Mouse (Mus musculus) heart, postnatal 0 days (tissue): ENCODE measurements around the gene Gtpbp4. TPM values are rescaled to one million over a fixed set of nuclear protein-coding genes. Genes with fewer than 3 reads are reported as not detected.

ENCODE experiments used
- ATAC-seq: fragments of 200-750 bp; cut with Nextera tagmentation; 2 replicates; pipeline ENCODE4 v1.8.0; 2017; ENCODE audit warnings: low read depth, moderate number of reproducible peaks, moderate library complexity; ENCODE audit not compliant: insufficient read depth
- DNase-seq: peaks from one replicate; pipeline ENCODE4 v3.0.0-alpha.2; 2016; ENCODE audit warnings: low spot score
- H3K27ac ChIP-seq: fragments of 300-500 bp; sonication (generic); 2 replicates; pipeline ENCODE4 v1.5.1; 2014; ENCODE audit warnings: low read depth, mild to moderate bottlenecking
- H3K27me3 ChIP-seq: fragments of 300-500 bp; sonication (generic); 2 replicates; pipeline ENCODE4 v1.6.1; 2014; ENCODE audit warnings: low read length, mixed read lengths; ENCODE audit not compliant: control insufficient read depth, insufficient read depth
- H3K36me3 ChIP-seq: fragments of 300-500 bp; sonication (generic); replicated peaks from 2 replicates; pipeline ENCODE4 v1.6.1; 2014; ENCODE audit warnings: low read length, mixed read lengths; ENCODE audit not compliant: control insufficient read depth, insufficient read depth
- H3K4me1 ChIP-seq: fragments of 300-500 bp; sonication (generic); 2 replicates; pipeline ENCODE4 v1.6.1; 2014; ENCODE audit warnings: antibody characterized with exemption; ENCODE audit not compliant: control insufficient read depth, insufficient read depth
- H3K4me2 ChIP-seq: fragments of 300-500 bp; sonication (generic); 2 replicates; pipeline ENCODE4 v1.6.1; 2014; ENCODE audit warnings: low read depth, mild to moderate bottlenecking, low read length, moderate library complexity
- H3K4me3 ChIP-seq: fragments of 300-500 bp; sonication (generic); 2 replicates; pipeline ENCODE4 v1.5.1; 2014; ENCODE audit warnings: low read depth, low read length
- H3K9ac ChIP-seq: fragments of 300-500 bp; sonication (generic); replicated peaks from 2 replicates; pipeline ENCODE4 v1.6.1; 2014; ENCODE audit warnings: low read depth, low read length, mixed read lengths
- H3K9me3 ChIP-seq: fragments of 300-500 bp; sonication (generic); replicated peaks from 2 replicates; pipeline ENCODE4 v1.6.1; 2016; ENCODE audit warnings: low read length; ENCODE audit not compliant: control insufficient read depth
- CTCF ChIP-seq: IDR thresholded peaks from 2 replicates; pipeline ENCODE4 v1.5.1; 2016; ENCODE audit warnings: antibody characterized with exemption, control low read depth, low read depth
- EP300 ChIP-seq: IDR thresholded peaks from 2 replicates; pipeline ENCODE4 v1.6.1; 2016; ENCODE audit warnings: antibody characterized with exemption, low read depth
- whole genome bisulfite sequencing: fragments of 180-500 bp; shearing (Covaris S2); extraction: QIAGEN DNeasy Blood & Tissue Kit; methylation state at CpG from one replicate; pipeline ENCODE4 v1.1.7; 2014; 5-methylcytosine and 5-hydroxymethylcytosine counted together
- polyA plus RNA-seq: library from polyadenylated mRNA; unstranded; fragments of >200 nt; fragmentation: Nextera tagmentation; extraction: Ambion mirVana; gene quantifications from 2 replicates; pipeline ENCODE4 v1.2.1, GENCODE M21; 2015
- total RNA-seq: library from RNA; depleted of rRNA; stranded (reverse); fragments of >200 nt; gene quantifications from 2 replicates; pipeline ENCODE4 v1.2.3, GENCODE M21; 2014; ENCODE audit warnings: low replicate concordance

Gtpbp4 gene
- total and polyA plus RNA-seq, 2 experiments from 2014 or later = 4.2 to 42.5 TPM

- no peaks in the 10 kb centered on the region for H3K27me3 ChIP-seq
- WGBS = 68% methylated on average over 4 of the region's 4 CpGs
- H3K36me3 ChIP-seq = no peaks in the 10 kb centered on the region
- H3K4me2 ChIP-seq = no peak overlapping the region
- H3K4me1 ChIP-seq = no peaks in the 10 kb centered on the region
- no peak for TF ChIP-seq CTCF
- TF ChIP-seq EP300 = no peak
- DNase-seq (no peak), ATAC-seq (no peak)
- H3K27ac ChIP-seq = no peak overlapping the region
- no peak overlapping the region for H3K9ac ChIP-seq
- H3K9me3 ChIP-seq = no peaks in the 10 kb centered on the region
- no peak overlapping the region for H3K4me3 ChIP-seq
Measured at GRCm38 (mm10) chr13:9030364-9030763, 34.5 kb upstream of the Gtpbp4 start.

GRCm38 (mm10) chr13:9027251-9027650 lies 31.4 kb upstream of the Gtpbp4 start:
- Histone ChIP-seq H3K36me3 (no peaks in the 10 kb centered on the region), H3K4me1 (no peaks in the 10 kb centered on the region), H3K27me3 (no peaks in the 10 kb centered on the region), H3K9ac (no peak overlapping the region), H3K27ac (no peak overlapping the region), H3K4me2 (no peak overlapping the region), H3K4me3 (no peak overlapping the region), H3K9me3 (no peaks in the 10 kb centered on the region)
- DNase-seq (peak; percentile 13), ATAC-seq (no peak)
- 29% methylated on average over 1 of the region's 1 CpGs for WGBS
- TF ChIP-seq EP300 = no peak
- TF ChIP-seq CTCF = no peak

DNA sequence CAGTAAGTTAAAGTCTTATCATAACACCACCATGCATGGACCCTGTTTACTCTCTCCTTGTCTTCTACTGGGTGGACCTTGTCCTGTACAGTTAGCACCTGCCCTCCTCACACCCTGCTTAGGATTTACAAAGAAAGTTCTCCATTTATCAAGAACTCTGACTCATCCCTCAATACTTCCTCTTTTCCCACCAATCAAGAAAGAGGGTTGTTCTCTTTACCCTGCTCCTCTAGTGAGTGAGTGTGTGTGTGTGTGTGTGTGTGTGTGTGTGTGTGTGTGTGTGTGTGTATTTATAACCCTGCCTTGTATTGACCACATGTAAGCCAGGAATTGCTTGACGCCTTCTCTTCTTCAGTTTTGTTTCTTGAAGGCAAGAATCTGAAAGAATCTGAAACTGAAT lies 26.7 kb upstream of the Gtpbp4 start:
- H3K9ac ChIP-seq = no peak overlapping the region
- no peaks in the 10 kb centered on the region for H3K9me3 ChIP-seq
- WGBS = 77% methylated on average over 1 of the region's 1 CpGs
- no peak overlapping the region for H3K4me3 ChIP-seq
- ATAC-seq (no peak), DNase-seq (no peak)
- H3K4me1 ChIP-seq = no peaks in the 10 kb centered on the region
- H3K27ac ChIP-seq = no peak overlapping the region
- H3K4me2 ChIP-seq = no peak overlapping the region
- no peaks in the 10 kb centered on the region for H3K27me3 ChIP-seq
- no peaks in the 10 kb centered on the region for H3K36me3 ChIP-seq
- no peak for TF ChIP-seq EP300
- TF ChIP-seq CTCF = no peak

DNA sequence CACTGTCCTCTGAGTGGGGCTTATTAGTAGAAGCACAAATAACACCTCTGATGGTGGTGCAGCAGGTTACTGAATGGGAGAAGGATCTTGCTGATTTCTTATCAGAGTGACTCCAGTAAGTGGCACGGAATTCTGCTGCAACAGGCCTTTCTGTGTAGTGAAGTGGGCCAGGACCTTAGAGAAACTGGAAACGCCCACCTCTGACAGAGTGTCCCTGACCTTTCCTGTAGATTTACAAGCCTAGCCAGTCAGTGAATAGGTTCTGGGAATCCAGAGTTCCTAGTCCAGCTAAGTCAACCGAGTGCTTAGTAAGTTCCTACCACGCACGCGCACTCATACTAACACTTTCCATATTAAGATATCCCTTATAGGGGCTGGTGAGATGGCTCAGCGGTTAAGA lies 25.7 kb upstream of the Gtpbp4 start:
- no peak for TF ChIP-seq EP300
- no peak for TF ChIP-seq CTCF
- 79% methylated on average over 7 of the region's 7 CpGs for WGBS
- H3K4me3 ChIP-seq = no peak overlapping the region
- no peak overlapping the region for H3K9ac ChIP-seq
- no peaks in the 10 kb centered on the region for H3K9me3 ChIP-seq
- ATAC-seq (no peak), DNase-seq (no peak)
- H3K4me1 ChIP-seq = no peaks in the 10 kb centered on the region
- H3K27me3 ChIP-seq = no peaks in the 10 kb centered on the region
- no peaks in the 10 kb centered on the region for H3K36me3 ChIP-seq
- H3K27ac ChIP-seq = no peak overlapping the region
- no peak overlapping the region for H3K4me2 ChIP-seq

GRCm38 (mm10) chr13:9019713-9020112 lies 23.8 kb upstream of the Gtpbp4 start:
- WGBS = 63% methylated on average over 4 of the region's 4 CpGs
- TF ChIP-seq EP300 (no peak), CTCF (no peak)
- DNase-seq = no peak

GRCm38 (mm10) chr13:9018974-9019587 lies 23.2 kb upstream of the Gtpbp4 start:
- no peak for TF ChIP-seq EP300
- no peak for TF ChIP-seq CTCF
- Histone ChIP-seq H3K4me1 (no peaks in the 10 kb centered on the region), H3K4me3 (no peak overlapping the region), H3K9ac (no peak overlapping the region), H3K9me3 (no peaks in the 10 kb centered on the region), H3K36me3 (no peaks in the 10 kb centered on the region), H3K27ac (no peak overlapping the region), H3K27me3 (no peaks in the 10 kb centered on the region), H3K4me2 (no peak overlapping the region)
- no peak for ATAC-seq
- 65% methylated on average over 2 of the region's 2 CpGs for WGBS
- DNase-seq = no peak

More at GRCm38 (mm10) chr13:9019713-9020112, 23.8 kb upstream of the Gtpbp4 start:
- H3K4me2 ChIP-seq = no peak overlapping the region
- H3K27ac ChIP-seq = no peak overlapping the region
- no peak overlapping the region for H3K9ac ChIP-seq
- H3K9me3 ChIP-seq = no peaks in the 10 kb centered on the region
- H3K4me1 ChIP-seq = no peaks in the 10 kb centered on the region
- no peaks in the 10 kb centered on the region for H3K27me3 ChIP-seq
- H3K4me3 ChIP-seq = no peak overlapping the region
- ATAC-seq = no peak
- no peaks in the 10 kb centered on the region for H3K36me3 ChIP-seq
